Mouse (Mus musculus) liver, embryonic 11.5 days (tissue): Measurements from ENCODE around the gene Tfr2. TPM values are rescaled to one million over a fixed set of nuclear protein-coding genes. Genes with fewer than 3 reads are reported as not detected.

Experiments
- microRNA-seq: library from miRNA; unstranded; fragments of <30 nt; microRNA quantifications from one replicate; pipeline ENCODE4, GENCODE M21; 2017; ENCODE audit warnings: borderline number of aligned reads
- polyA plus RNA-seq: library from polyadenylated mRNA; unstranded; fragments of >200 nt; fragmentation: Nextera tagmentation; extraction: Ambion mirVana; gene quantifications from 2 replicates; pipeline ENCODE4 v1.2.1, GENCODE M21; 2014

The Tfr2 gene
- polyA plus RNA-seq, 1 experiment from 2014 or later, result 65.4 TPM

Small RNA genes within 50 kb of the gene (microRNA-seq; reads per million reads assigned to microRNA genes)
- gene Mir6418, result 1.4 reads per million

Other genes with a start within 250 kb of the Tfr2 start
- 6.4 and 7.0 TPM in 2 replicates for gene Slc12a9, start 236.2 kb upstream of the Tfr2 start, polyA plus RNA-seq
- 28.2 and 29.9 TPM in 2 replicates for gene Ephb4, start 219.7 kb upstream of the Tfr2 start, polyA plus RNA-seq
- gene Zan, start 92.8 kb upstream of the Tfr2 start, polyA plus RNA-seq, result 0.39 and 0.49 TPM in 2 replicates
- 61.4 and 70.6 TPM in 2 replicates for gene Pop7, start 67.3 kb upstream of the Tfr2 start, polyA plus RNA-seq
- 7.0 and 9.0 TPM in 2 replicates for gene Gigyf1, start 51.3 kb upstream of the Tfr2 start, polyA plus RNA-seq
- gene Epo, start 36.6 kb upstream of the Tfr2 start, polyA plus RNA-seq, result 4.6 and 7.8 TPM in 2 replicates
- gene Gnb2, start 36.3 kb upstream of the Tfr2 start, polyA plus RNA-seq, result 306 and 319 TPM in 2 replicates
- gene Actl6b, start 16.3 kb upstream of the Tfr2 start, polyA plus RNA-seq, result 0.70 and 0.79 TPM in 2 replicates
- gene Mospd3, start 31.2 kb downstream of the Tfr2 start, polyA plus RNA-seq, result 58.5 and 59.7 TPM in 2 replicates
- gene Pcolce, start 43.9 kb downstream of the Tfr2 start, polyA plus RNA-seq, result 43.9 and 49.2 TPM in 2 replicates
- 0.18 TPM in 1 of 2 replicates, not detected in the other for gene Fbxo24, start 59.2 kb downstream of the Tfr2 start, polyA plus RNA-seq
- gene Lrch4, start 59.3 kb downstream of the Tfr2 start, polyA plus RNA-seq, result 46.6 and 54.5 TPM in 2 replicates
- 11.6 and 13.2 TPM in 2 replicates for gene Gm20605, start 59.3 kb downstream of the Tfr2 start, polyA plus RNA-seq
- 7.1 and 11.9 TPM in 2 replicates for gene Sap25, start 71.5 kb downstream of the Tfr2 start, polyA plus RNA-seq
- 0.12 and 0.49 TPM in 2 replicates for gene Irs3, start 75.9 kb downstream of the Tfr2 start, polyA plus RNA-seq
- 29.3 and 32.4 TPM in 2 replicates for gene Agfg2, start 114.9 kb downstream of the Tfr2 start, polyA plus RNA-seq
- gene Nyap1, start 171.8 kb downstream of the Tfr2 start, polyA plus RNA-seq, result 0.39 and 0.43 TPM in 2 replicates
- 129 and 134 TPM in 2 replicates for gene Tsc22d4, start 175.9 kb downstream of the Tfr2 start, polyA plus RNA-seq
- gene Ppp1r35, start 209.0 kb downstream of the Tfr2 start, polyA plus RNA-seq, result 49.4 and 55.0 TPM in 2 replicates
- gene Mepce, start 217.8 kb downstream of the Tfr2 start, polyA plus RNA-seq, result 9.3 and 11.1 TPM in 2 replicates
- 10.2 and 13.1 TPM in 2 replicates for gene Zcwpw1, start 218.0 kb downstream of the Tfr2 start, polyA plus RNA-seq